Mouse (Mus musculus) liver, embryonic 12.5 days (tissue): ENCODE results near the gene Rcc2. TPM values are rescaled to one million over a fixed set of nuclear protein-coding genes. Genes with fewer than 3 reads are reported as not detected.

Source experiments
- ATAC-seq: fragments of 200-750 bp; cut with Nextera tagmentation; 2 replicates; pipeline ENCODE4 v1.8.0; 2017; ENCODE audit warnings: moderate number of reproducible peaks, mild to moderate bottlenecking, moderate library complexity
- H3K27ac ChIP-seq: fragments of 300-500 bp; sonication (generic); 2 replicates; pipeline ENCODE4 v1.5.1; 2016; ENCODE audit warnings: mild to moderate bottlenecking
- H3K27me3 ChIP-seq: fragments of 300-500 bp; sonication (generic); replicated peaks from 2 replicates; pipeline ENCODE4 v1.6.1; 2016; ENCODE audit warnings: mild to moderate bottlenecking, moderate library complexity
- H3K36me3 ChIP-seq: fragments of 300-500 bp; sonication (generic); 2 replicates; pipeline ENCODE4 v1.6.1; 2016; ENCODE audit warnings: mild to moderate bottlenecking, moderate library complexity
- H3K4me1 ChIP-seq: fragments of 300-500 bp; sonication (generic); 2 replicates; pipeline ENCODE4 v1.6.1; 2016
- H3K4me2 ChIP-seq: fragments of 300-500 bp; sonication (generic); 2 replicates; pipeline ENCODE4 v1.6.1; 2016; ENCODE audit warnings: mild to moderate bottlenecking, moderate library complexity
- H3K4me3 ChIP-seq: fragments of 300-500 bp; sonication (generic); 2 replicates; pipeline ENCODE4 v1.5.1; 2016; ENCODE audit warnings: mild to moderate bottlenecking, moderate library complexity
- H3K9ac ChIP-seq: fragments of 300-500 bp; sonication (generic); 2 replicates; pipeline ENCODE4 v1.6.1; 2016; ENCODE audit warnings: mild to moderate bottlenecking, moderate library complexity
- H3K9me3 ChIP-seq: fragments of 300-500 bp; sonication (generic); replicated peaks from 2 replicates; pipeline ENCODE4 v1.6.1; 2016; ENCODE audit warnings: mild to moderate bottlenecking, moderate library complexity
- WGBS: fragments of 180-500 bp; shearing (Covaris S2); methylation state at CpG from one replicate; pipeline ENCODE4 v1.1.7; 2016; ENCODE audit not compliant: insufficient replicate concordance; 5-methylcytosine and 5-hydroxymethylcytosine counted together
- polyA plus RNA-seq: library from polyadenylated mRNA; unstranded; fragments of >200 nt; fragmentation: Nextera tagmentation; extraction: Ambion mirVana; gene quantifications from 2 replicates; pipeline ENCODE4 v1.2.1, GENCODE M21; 2016

Rcc2 gene
- polyA plus RNA-seq, 1 experiment from 2014 or later = 102 TPM

- Histone ChIP-seq H3K36me3 (peaks cover 53% of the 10 kb centered on the region), H3K27me3 (no peaks in the 10 kb centered on the region), H3K4me1 (peaks cover 74% of the 10 kb centered on the region), H3K9me3 (no peaks in the 10 kb centered on the region), H3K27ac (peak overlapping the region; percentile 99), H3K4me2 (peak overlapping the region; percentile 80), H3K4me3 (peak overlapping the region; percentile 92), H3K9ac (peak overlapping the region; percentile 94)
- WGBS = 24% methylated on average over 8 of the region's 8 CpGs
- ATAC-seq = no peak
These were observed 3.3 kb downstream of the Rcc2 start for GRCm38 (mm10) chr4:140703636-140704035.

GRCm38 (mm10) chr4:140704166-140704565, 3.8 kb downstream of the Rcc2 start:
- 43% methylated on average over 4 of the region's 4 CpGs for WGBS
- peak overlapping the region; percentile 94 for H3K9ac ChIP-seq
- H3K36me3 ChIP-seq = peaks cover 58% of the 10 kb centered on the region
- H3K27me3 ChIP-seq = no peaks in the 10 kb centered on the region
- H3K4me3 ChIP-seq = peak overlapping the region; percentile 92
- peak overlapping the region; percentile 80 for H3K4me2 ChIP-seq
- no peak for ATAC-seq
- H3K27ac ChIP-seq = peak overlapping the region; percentile 99
- H3K4me1 ChIP-seq = peaks cover 74% of the 10 kb centered on the region
- H3K9me3 ChIP-seq = no peaks in the 10 kb centered on the region

- H3K27me3 ChIP-seq = no peaks in the 10 kb centered on the region
- no peaks in the 10 kb centered on the region for H3K9me3 ChIP-seq
- WGBS = 77% methylated on average over 4 of the region's 4 CpGs
- H3K9ac ChIP-seq = no peak overlapping the region
- H3K36me3 ChIP-seq = peaks cover 93% of the 10 kb centered on the region
- H3K4me1 ChIP-seq = peaks cover 72% of the 10 kb centered on the region
- ATAC-seq = no peak
- H3K4me3 ChIP-seq = no peak overlapping the region
- H3K4me2 ChIP-seq = no peak overlapping the region
- no peak overlapping the region for H3K27ac ChIP-seq
These were observed 7.3 kb downstream of the Rcc2 start for GRCm38 (mm10) chr4:140707615-140708014.

- no peaks in the 10 kb centered on the region for H3K9me3 ChIP-seq
- H3K4me3 ChIP-seq = no peak overlapping the region
- no peak overlapping the region for H3K4me2 ChIP-seq
- no peaks in the 10 kb centered on the region for H3K27me3 ChIP-seq
- peaks cover 75% of the 10 kb centered on the region for H3K4me1 ChIP-seq
- 74% methylated on average over 18 of the region's 18 CpGs for WGBS
- H3K9ac ChIP-seq = no peak overlapping the region
- H3K36me3 ChIP-seq = peaks cover 100% of the 10 kb centered on the region
- ATAC-seq = no peak
- H3K27ac ChIP-seq = 0 out of 2 replicates have a peak overlapping the region, but pooled peaks have one; percentile 1
These were observed 8.1 kb downstream of the Rcc2 start for GRCm38 (mm10) chr4:140708297-140708927.

- Histone ChIP-seq H3K4me2 (no peak overlapping the region), H3K27ac (no peak overlapping the region; the same call in 1 of the 2 replicates), H3K4me3 (no peak overlapping the region), H3K4me1 (peaks cover 72% of the 10 kb centered on the region), H3K36me3 (peaks cover 100% of the 10 kb centered on the region), H3K9me3 (no peaks in the 10 kb centered on the region), H3K27me3 (no peaks in the 10 kb centered on the region), H3K9ac (no peak overlapping the region)
- WGBS = 93% methylated on average over 7 of the region's 7 CpGs
- ATAC-seq = no peak
These were observed 8.8 kb downstream of the Rcc2 start for GRCm38 (mm10) chr4:140709111-140709510.

- H3K4me1 ChIP-seq = peaks cover 72% of the 10 kb centered on the region
- WGBS = 87% methylated on average over 10 of the region's 10 CpGs
- H3K9me3 ChIP-seq = no peaks in the 10 kb centered on the region
These were observed 9.3 kb downstream of the Rcc2 start for GRCm38 (mm10) chr4:140709617-140710016.

GRCm38 (mm10) chr4:140710781-140711180, 10.4 kb downstream of the Rcc2 start:
- no peak for ATAC-seq
- Histone ChIP-seq H3K4me1 (peaks cover 61% of the 10 kb centered on the region), H3K27ac (no peak overlapping the region), H3K9me3 (no peaks in the 10 kb centered on the region), H3K36me3 (peaks cover 100% of the 10 kb centered on the region), H3K9ac (no peak overlapping the region), H3K4me3 (no peak overlapping the region), H3K4me2 (no peak overlapping the region), H3K27me3 (no peaks in the 10 kb centered on the region)
- WGBS = 83% methylated on average over 10 of the region's 10 CpGs

More at GRCm38 (mm10) chr4:140709617-140710016, 9.3 kb downstream of the Rcc2 start:
- Histone ChIP-seq H3K36me3 (peaks cover 100% of the 10 kb centered on the region), H3K27me3 (no peaks in the 10 kb centered on the region), H3K4me3 (no peak overlapping the region), H3K9ac (no peak overlapping the region), H3K4me2 (no peak overlapping the region), H3K27ac (no peak overlapping the region; the same call in 1 of the 2 replicates)
- no peak for ATAC-seq

GRCm38 (mm10) chr4:140711360-140711759, 11.0 kb downstream of the Rcc2 start:
- Histone ChIP-seq H3K9me3 (no peaks in the 10 kb centered on the region), H3K4me2 (no peak overlapping the region), H3K9ac (no peak overlapping the region), H3K27me3 (no peaks in the 10 kb centered on the region), H3K4me3 (no peak overlapping the region), H3K27ac (no peak overlapping the region), H3K4me1 (peaks cover 57% of the 10 kb centered on the region), H3K36me3 (peaks cover 100% of the 10 kb centered on the region)
- no peak for ATAC-seq
- WGBS = 90% methylated on average over 5 of the region's 5 CpGs

- Histone ChIP-seq H3K27ac (peak overlapping the region; percentile 23), H3K27me3 (no peaks in the 10 kb centered on the region), H3K36me3 (peaks cover 100% of the 10 kb centered on the region), H3K4me1 (peaks cover 37% of the 10 kb centered on the region), H3K4me2 (no peak overlapping the region), H3K9ac (no peak overlapping the region), H3K9me3 (no peaks in the 10 kb centered on the region), H3K4me3 (no peak overlapping the region)
- WGBS = 64% methylated on average over 29 of the region's 29 CpGs
- ATAC-seq = peak; percentile 66
These were observed 13.4 kb downstream of the Rcc2 start for GRCm38 (mm10) chr4:140713480-140714365.

- H3K4me2 ChIP-seq = no peak overlapping the region
- peaks cover 100% of the 10 kb centered on the region for H3K36me3 ChIP-seq
- H3K9ac ChIP-seq = no peak overlapping the region
- 80% methylated on average over 5 of the region's 5 CpGs for WGBS
- no peak for ATAC-seq
- peaks cover 29% of the 10 kb centered on the region for H3K4me1 ChIP-seq
- H3K27me3 ChIP-seq = no peaks in the 10 kb centered on the region
- no peaks in the 10 kb centered on the region for H3K9me3 ChIP-seq
- H3K27ac ChIP-seq = no peak overlapping the region
- no peak overlapping the region for H3K4me3 ChIP-seq
These were observed 14.2 kb downstream of the Rcc2 start for GRCm38 (mm10) chr4:140714586-140714985.

GRCm38 (mm10) chr4:140716994-140717393, 16.7 kb downstream of the Rcc2 start:
- Histone ChIP-seq H3K4me3 (no peak overlapping the region), H3K4me2 (no peak overlapping the region), H3K36me3 (peaks cover 100% of the 10 kb centered on the region), H3K27ac (no peak overlapping the region), H3K9ac (no peak overlapping the region), H3K27me3 (no peaks in the 10 kb centered on the region), H3K4me1 (peaks cover 28% of the 10 kb centered on the region), H3K9me3 (no peaks in the 10 kb centered on the region)
- no peak for ATAC-seq
- WGBS = 87% methylated on average over 11 of the region's 11 CpGs

GRCm38 (mm10) chr4:140718436-140718835, 18.1 kb downstream of the Rcc2 start:
- no peak for ATAC-seq
- H3K4me2 ChIP-seq = no peak overlapping the region
- peaks cover 100% of the 10 kb centered on the region for H3K36me3 ChIP-seq
- no peaks in the 10 kb centered on the region for H3K27me3 ChIP-seq
- peaks cover 20% of the 10 kb centered on the region for H3K4me1 ChIP-seq
- H3K4me3 ChIP-seq = no peak overlapping the region
- H3K9me3 ChIP-seq = no peaks in the 10 kb centered on the region
- 84% methylated on average over 9 of the region's 9 CpGs for WGBS
- no peak overlapping the region for H3K9ac ChIP-seq
- H3K27ac ChIP-seq = no peak overlapping the region
